9 mouse cellular contexts compared by ENCODE assay signal in the genomic region with DNA sequence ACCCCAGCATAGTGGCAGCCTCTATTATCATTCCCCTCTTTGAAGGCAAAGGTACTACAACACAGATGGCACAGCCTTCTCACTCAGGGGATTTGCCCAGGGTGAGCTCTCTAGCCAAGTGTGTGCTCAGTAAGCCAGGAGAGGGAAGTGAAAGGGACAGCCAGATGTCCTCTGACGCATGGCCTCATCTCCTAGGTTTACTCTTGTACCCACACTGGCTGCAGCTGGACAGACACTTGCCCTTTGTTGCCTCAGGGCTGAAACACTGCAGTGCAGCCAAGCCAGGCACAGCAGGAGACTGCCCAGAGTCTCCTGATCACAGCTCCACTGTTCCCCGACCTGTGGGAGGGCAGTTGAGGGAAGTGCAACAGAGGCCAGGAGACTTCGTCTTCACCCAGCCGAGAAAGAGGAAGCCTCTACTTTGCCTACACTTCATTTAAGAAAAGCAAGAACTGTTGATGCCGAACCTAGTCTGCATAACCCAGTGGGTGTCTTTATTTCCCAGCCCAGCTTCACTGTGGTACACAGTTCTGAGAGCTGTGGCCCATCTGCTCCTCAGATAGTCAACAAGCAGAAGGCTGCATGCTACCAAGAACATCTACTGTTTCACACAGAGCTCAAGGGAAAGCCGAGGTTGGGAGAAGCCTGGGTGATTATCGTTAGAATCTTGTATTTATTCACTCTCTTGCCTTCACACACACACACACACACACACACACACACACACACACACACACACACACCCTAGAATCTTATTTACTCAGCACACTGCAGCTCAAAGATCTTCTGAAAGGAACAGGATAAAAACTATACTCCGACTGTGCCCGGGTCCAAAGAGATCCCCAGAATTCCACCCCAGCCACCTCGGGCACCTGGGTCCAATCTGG. TPM values are rescaled to one million over a fixed set of nuclear protein-coding genes. Genes with fewer than 3 reads are reported as not detected.
A peak's percentile ranks its signal among the peaks of the same experiment; 100 is the strongest.
DNase-seq lines count a peak whose midpoint lies in the region; ATAC-seq lines count a peak whose summit lies in the region.
"Had no signal": no experiment of that assay in that cellular context is flagged by ENCODE, and none has a peak within 500 bp of the region (broad histone marks: within the 10 kb centered on the region; RNA-seq: fewer than 3 reads in every experiment).

No protein-coding gene starts in this region.

- peaks cover 59% of the 10 kb centered on the region for H3K4me1 ChIP-seq in neural tube, embryonic 13.5 days (replicated peaks)
- peaks cover 72% of the 10 kb centered on the region for H3K4me1 ChIP-seq in heart, embryonic 15.5 days (replicated peaks)
- H3K4me1 ChIP-seq in stomach, embryonic 16.5 days (ENCODE audit: control insufficient read depth, insufficient read depth, low read length) = peaks cover 59% of the 10 kb centered on the region

- H3K4me2 ChIP-seq in neural tube, embryonic 13.5 days = no peak overlapping the region
- no peak overlapping the region for H3K4me2 ChIP-seq in heart, embryonic 15.5 days
- peak overlapping the region; percentile 27; the same call in 1 of the 2 replicates for H3K4me2 ChIP-seq in stomach, embryonic 16.5 days (ENCODE audit: low read depth, low read length)
- H3K4me2 ChIP-seq: embryonic facial prominence, embryonic 12.5 days had no signal

- 49% methylated on average over 10 of the region's 10 CpGs for whole genome bisulfite sequencing in neural tube, embryonic 13.5 days
- 55% methylated on average over 10 of the region's 10 CpGs for WGBS in heart, embryonic 15.5 days
- WGBS in stomach, embryonic 16.5 days = 46% methylated on average over 10 of the region's 10 CpGs

- no peaks in the 10 kb centered on the region for H3K9me3 ChIP-seq in neural tube, embryonic 13.5 days
- no peaks in the 10 kb centered on the region for H3K9me3 ChIP-seq in heart, embryonic 15.5 days (replicated peaks)
- H3K9me3 ChIP-seq in stomach, embryonic 16.5 days (replicated peaks; ENCODE audit: control insufficient read depth, low read length) = no peaks in the 10 kb centered on the region
- H3K9me3 ChIP-seq: embryonic facial prominence, embryonic 12.5 days had no signal

- H3K36me3 ChIP-seq in neural tube, embryonic 13.5 days = no peaks in the 10 kb centered on the region
- no peaks in the 10 kb centered on the region for H3K36me3 ChIP-seq in heart, embryonic 15.5 days
- no peaks in the 10 kb centered on the region for H3K36me3 ChIP-seq in stomach, embryonic 16.5 days (ENCODE audit: control insufficient read depth, insufficient read depth, low read length)
- H3K36me3 ChIP-seq: embryonic facial prominence, embryonic 12.5 days had no signal

- no peak overlapping the region for H3K9ac ChIP-seq in neural tube, embryonic 13.5 days
- no peak overlapping the region for H3K9ac ChIP-seq in heart, embryonic 15.5 days
- peak overlapping the region; percentile 44; the same call in 1 of the 2 replicates for H3K9ac ChIP-seq in stomach, embryonic 16.5 days (ENCODE audit: low read length)
- H3K9ac ChIP-seq: embryonic facial prominence, embryonic 12.5 days had no signal

- no peak for DNase-seq in neural tube, embryonic 10.5 days (ENCODE audit: extremely low spot score, low spot score)
- peak; percentile 63 for DNase-seq in cerebellum, adult 8-10 months
- DNase-seq in kidney, postnatal 14 days = peak; percentile 68
- DNase-seq in ovary, postnatal 10 days (ENCODE audit: low spot score) = no peak

- ATAC-seq in neural tube, embryonic 13.5 days (ENCODE audit: low read depth) = no peak
- ATAC-seq in heart, embryonic 15.5 days (replicated peaks; ENCODE audit: insufficient number of reproducible peaks, insufficient read depth, low FRiP score, low read depth) = no peak
- ATAC-seq in megakaryocyte, adult 5-6 weeks (ENCODE audit: poor library complexity, severe bottlenecking) = peak; percentile 64
- ATAC-seq in stomach, embryonic 16.5 days (ENCODE audit: insufficient read depth, low FRiP score) = peak; percentile 63

- H3K27ac ChIP-seq in neural tube, embryonic 13.5 days (replicated peaks) = 0 out of 2 replicates have a peak overlapping the region, but pooled peaks have one; percentile 14
- H3K27ac ChIP-seq in heart, embryonic 15.5 days = peak overlapping the region; percentile 17
- H3K27ac ChIP-seq in stomach, embryonic 16.5 days (ENCODE audit: low read length) = peak overlapping the region; percentile 87
- H3K27ac ChIP-seq: embryonic facial prominence, embryonic 12.5 days had no signal

- H3K4me3 ChIP-seq in neural tube, embryonic 13.5 days = no peak overlapping the region
- H3K4me3 ChIP-seq in heart, embryonic 15.5 days = no peak overlapping the region
- 0 out of 2 replicates have a peak overlapping the region, but pooled peaks have one; percentile 8 for H3K4me3 ChIP-seq in stomach, embryonic 16.5 days (replicated peaks; ENCODE audit: low read length)
- H3K4me3 ChIP-seq: embryonic facial prominence, embryonic 12.5 days had no signal

- H3K27me3 ChIP-seq in neural tube, embryonic 13.5 days = no peaks in the 10 kb centered on the region
- no peaks in the 10 kb centered on the region for H3K27me3 ChIP-seq in heart, embryonic 15.5 days
- H3K27me3 ChIP-seq in stomach, embryonic 16.5 days (ENCODE audit: control insufficient read depth, insufficient read depth, low read length) = no peaks in the 10 kb centered on the region
- H3K27me3 ChIP-seq: embryonic facial prominence, embryonic 12.5 days had no signal

RNA-seq across cellular contexts. Expression of gene Cyth1, which starts 36.4 kb away (rescaled TPM):
- 24.4 and 25.2 TPM in 2 replicates for polyA plus RNA-seq in neural tube, embryonic 13.5 days (2015; fragmentation: Nextera tagmentation; extraction: Ambion mirVana)
- polyA plus RNA-seq in heart, embryonic 15.5 days (2015; fragmentation: Nextera tagmentation; extraction: Ambion mirVana) = 18.0 and 24.4 TPM in 2 replicates
- total RNA-seq in megakaryocyte, adult 5-6 weeks (2015) = 15.9 and 21.9 TPM in 2 replicates
- total RNA-seq in megakaryocyte, adult 5-6 weeks (2017) = 84.3 and 87.5 TPM in 2 replicates
- polyA plus RNA-seq in stomach, embryonic 16.5 days (2015; fragmentation: Nextera tagmentation; extraction: Ambion mirVana) = 10.6 and 12.2 TPM in 2 replicates

Comparison
In these comparisons a context has a peak if more than half of its experiments do, and no peak if none do; other contexts are left out.
1. ATAC-seq: peak in megakaryocyte, adult 5-6 weeks (single experiment) and stomach, embryonic 16.5 days (single experiment); none in neural tube, embryonic 13.5 days (single experiment) and heart, embryonic 15.5 days (single experiment).
2. H3K27ac ChIP-seq: peak in every context shown above with its lines; median percentile 87 in stomach, embryonic 16.5 days; 17 in heart, embryonic 15.5 days; 14 in neural tube, embryonic 13.5 days.
3. DNase-seq: peak in cerebellum, adult 8-10 months (single experiment) and kidney, postnatal 14 days (single experiment); none in neural tube, embryonic 10.5 days (single experiment) and ovary, postnatal 10 days (single experiment).